Mouse (Mus musculus) lung, embryonic 16.5 days (tissue): ENCODE results near the gene Eppin. TPM values are rescaled to one million over a fixed set of nuclear protein-coding genes. Genes with fewer than 3 reads are reported as not detected.

Experiments used
- polyA plus RNA-seq: library from polyadenylated mRNA; unstranded; fragments of >200 nt; fragmentation: Nextera tagmentation; extraction: Ambion mirVana; gene quantifications from 2 replicates; pipeline ENCODE4 v1.2.1, GENCODE M21; 2015

Eppin gene
- polyA plus RNA-seq, 1 experiment from 2014 or later: not detected

Other genes with a start within 250 kb of the Eppin start
- gene Slpi, start 204.5 kb downstream of the Eppin start, polyA plus RNA-seq: 1.8 and 2.8 TPM in 2 replicates
- gene Rbpjl, start 190.5 kb downstream of the Eppin start, polyA plus RNA-seq: 16.8 and 21.9 TPM in 2 replicates
- gene Matn4, start 188.4 kb downstream of the Eppin start, polyA plus RNA-seq: 46.8 and 54.9 TPM in 2 replicates
- gene Sdc4, start 149.7 kb downstream of the Eppin start, polyA plus RNA-seq: 226 and 247 TPM in 2 replicates
- gene Sys1, start 136.6 kb downstream of the Eppin start, polyA plus RNA-seq: 59.9 and 62.3 TPM in 2 replicates
- 7.9 and 15.2 TPM in 2 replicates for gene Gm20458, start 132.6 kb downstream of the Eppin start, polyA plus RNA-seq
- gene Trp53tg5, start 119.9 kb downstream of the Eppin start, polyA plus RNA-seq: not detected in 2 replicates
- gene Dbndd2, start 107.5 kb downstream of the Eppin start, polyA plus RNA-seq: 13.0 and 23.4 TPM in 2 replicates
- gene Pigt, start 96.1 kb downstream of the Eppin start, polyA plus RNA-seq: 62.0 and 63.2 TPM in 2 replicates
- gene Wfdc2, start 31.2 kb downstream of the Eppin start, polyA plus RNA-seq: 486 and 558 TPM in 2 replicates
- not detected in 2 replicates for gene Spint3, start 20.1 kb downstream of the Eppin start, polyA plus RNA-seq
- gene Wfdc6a, start 8.1 kb downstream of the Eppin start, polyA plus RNA-seq: 0.92 and 1.4 TPM in 2 replicates
- not detected in 2 replicates for gene Wfdc6b, start 19.9 kb upstream of the Eppin start, polyA plus RNA-seq
- gene Wfdc8, start 20.0 kb upstream of the Eppin start, polyA plus RNA-seq: not detected in 2 replicates
- not detected in 2 replicates for gene Wfdc16, start 45.2 kb upstream of the Eppin start, polyA plus RNA-seq
- gene Wfdc10, start 62.5 kb upstream of the Eppin start, polyA plus RNA-seq: 0.50 TPM in 1 of 2 replicates, not detected in the other
- not detected in 2 replicates for gene Wfdc9, start 63.0 kb upstream of the Eppin start, polyA plus RNA-seq
- gene Wfdc11, start 80.5 kb upstream of the Eppin start, polyA plus RNA-seq: not detected in 2 replicates
- gene Wfdc13, start 91.5 kb upstream of the Eppin start, polyA plus RNA-seq: 0.20 and 0.46 TPM in 2 replicates
- not detected in 2 replicates for gene Spint4, start 104.9 kb upstream of the Eppin start, polyA plus RNA-seq
- not detected in 2 replicates for gene Spint5, start 121.7 kb upstream of the Eppin start, polyA plus RNA-seq
- 2.0 and 2.9 TPM in 2 replicates for gene Wfdc3, start 152.3 kb upstream of the Eppin start, polyA plus RNA-seq
- 61.3 and 71.9 TPM in 2 replicates for gene Dnttip1, start 152.4 kb upstream of the Eppin start, polyA plus RNA-seq
- 494 and 533 TPM in 2 replicates for gene Ube2c, start 176.3 kb upstream of the Eppin start, polyA plus RNA-seq
- 27.9 and 94.5 TPM in 2 replicates for gene Tnnc2, start 186.4 kb upstream of the Eppin start, polyA plus RNA-seq
- 23.9 and 30.6 TPM in 2 replicates for gene Snx21, start 192.2 kb upstream of the Eppin start, polyA plus RNA-seq
- 21.9 and 24.5 TPM in 2 replicates for gene Acot8, start 211.3 kb upstream of the Eppin start, polyA plus RNA-seq
- gene Zswim3, start 211.5 kb upstream of the Eppin start, polyA plus RNA-seq: 7.9 and 8.9 TPM in 2 replicates
- 16.6 and 16.9 TPM in 2 replicates for gene Zswim1, start 229.1 kb upstream of the Eppin start, polyA plus RNA-seq
- not detected in 2 replicates for gene Spata25, start 234.9 kb upstream of the Eppin start, polyA plus RNA-seq
- gene Ctsa, start 239.3 kb upstream of the Eppin start, polyA plus RNA-seq: 156 and 161 TPM in 2 replicates
- gene Neurl2, start 239.9 kb upstream of the Eppin start, polyA plus RNA-seq: 7.1 and 7.8 TPM in 2 replicates